ENCODE assay signal across 9 mouse cellular contexts in genomic region chr11:106669873-106670173, GRCm38 (mm10). TPM values are rescaled to one million over a fixed set of nuclear protein-coding genes. Genes with fewer than 3 reads are reported as not detected.
DNase-seq lines count a peak whose midpoint lies in the region; ATAC-seq and TF ChIP-seq lines count a peak whose summit lies in the region.
"Had no signal": no experiment of that assay in that cellular context is flagged by ENCODE, and none has a peak within 500 bp of the region (broad histone marks: within the 10 kb centered on the region; RNA-seq: fewer than 3 reads in every experiment).

No protein-coding gene starts in this region.

- no peak for TF ChIP-seq CTCF in hindbrain, postnatal 0 days (IDR thresholded peaks at IDR 0.05; ENCODE audit: low read depth)
- TF ChIP-seq CTCF in brain, embryonic 14.5 days (IDR thresholded peaks at IDR 0.05; ENCODE audit: borderline replicate concordance, extremely low read depth, insufficient read depth, insufficient read length) = no peak

- peaks cover 6% of the 10 kb centered on the region for H3K4me1 ChIP-seq in hindbrain, embryonic 16.5 days (ENCODE audit: control insufficient read depth, insufficient read depth, low read depth, low read length)
- peaks cover 13% of the 10 kb centered on the region; the same call in 1 of the 2 replicates for H3K4me1 ChIP-seq in hindbrain, postnatal 0 days (ENCODE audit: insufficient read depth, low read length)

- 29% methylated on average over 6 of the region's 9 CpGs for WGBS in hindbrain, embryonic 16.5 days
- 40% methylated on average over 6 of the region's 9 CpGs for WGBS in hindbrain, postnatal 0 days

- no peak for TF ChIP-seq POLR2A in brain, embryonic 14.5 days (IDR thresholded peaks at IDR 0.05; ENCODE audit: borderline replicate concordance, extremely low read depth, insufficient read depth, insufficient read length, poor library complexity, severe bottlenecking)

- DNase-seq in hindbrain, postnatal 0 days (ENCODE audit: low spot score) = no peak
- peak; percentile 50 for DNase-seq in brain, embryonic 14.5 days (ENCODE audit: low read depth)
- DNase-seq in lung, adult 18-20 months = peak; percentile 64 to 69
- peak; percentile 80 for DNase-seq in thymus, postnatal 0 days (ENCODE audit: low spot score)
- no peak for DNase-seq in urinary bladder, postnatal 4 days (ENCODE audit: low spot score in 2 of 2)
- no peak for DNase-seq in ovary, postnatal 36 days (ENCODE audit: low spot score)
- no peak for DNase-seq in layer of hippocampus, postnatal 25 days (ENCODE audit: extremely low spot score in 1 of 2, low spot score in 1 of 2)
- DNase-seq: gastrocnemius, postnatal 10 days had no signal

- no peak overlapping the region for H3K4me2 ChIP-seq in hindbrain, embryonic 16.5 days (ENCODE audit: low read length)
- H3K4me2 ChIP-seq in hindbrain, postnatal 0 days (ENCODE audit: low read depth, low read length) = no peak overlapping the region

- ATAC-seq in hindbrain, embryonic 16.5 days = no peak
- ATAC-seq in hindbrain, postnatal 0 days = no peak

- H3K9me3 ChIP-seq in hindbrain, embryonic 16.5 days (ENCODE audit: control insufficient read depth, low read length) = no peaks in the 10 kb centered on the region
- H3K9me3 ChIP-seq in hindbrain, postnatal 0 days (ENCODE audit: low read length) = no peaks in the 10 kb centered on the region

- no peak overlapping the region; the same call in 1 of the 2 replicates for H3K27ac ChIP-seq in hindbrain, embryonic 16.5 days (ENCODE audit: low read depth, low read length)
- no peak overlapping the region for H3K27ac ChIP-seq in hindbrain, postnatal 0 days

- H3K27me3 ChIP-seq in hindbrain, embryonic 16.5 days (replicated peaks; ENCODE audit: control insufficient read depth, insufficient read depth, low read length) = no peaks in the 10 kb centered on the region
- H3K27me3 ChIP-seq in hindbrain, postnatal 0 days (ENCODE audit: insufficient read depth, low read length) = no peaks in the 10 kb centered on the region

- no peak overlapping the region for H3K4me3 ChIP-seq in hindbrain, embryonic 16.5 days (ENCODE audit: low read length)
- H3K4me3 ChIP-seq in hindbrain, postnatal 0 days (ENCODE audit: low read length) = no peak overlapping the region

- H3K9ac ChIP-seq in hindbrain, embryonic 16.5 days (ENCODE audit: low read depth, low read length) = 0 out of 2 replicates have a peak overlapping the region, but pooled peaks have one; percentile 37
- H3K9ac ChIP-seq in hindbrain, postnatal 0 days (replicated peaks; ENCODE audit: low read length) = no peak overlapping the region

- no peaks in the 10 kb centered on the region for H3K36me3 ChIP-seq in hindbrain, embryonic 16.5 days (ENCODE audit: control insufficient read depth, insufficient read depth, low read length)
- no peaks in the 10 kb centered on the region for H3K36me3 ChIP-seq in hindbrain, postnatal 0 days (ENCODE audit: insufficient read depth, low read length)

RNA-seq across cellular contexts. Expression of gene Tex2, which starts 56.6 kb away (rescaled TPM):
- polyA plus RNA-seq in hindbrain, embryonic 16.5 days (2015; fragmentation: Nextera tagmentation; extraction: Ambion mirVana) = 29.5 and 38.4 TPM in 2 replicates
- total RNA-seq in hindbrain, postnatal 0 days (2014; rRNA removed) = 46.2 and 60.5 TPM in 2 replicates
- polyA plus RNA-seq in hindbrain, postnatal 0 days (2015; fragmentation: Nextera tagmentation; extraction: Ambion mirVana) = 30.0 and 30.8 TPM in 2 replicates
- polyA plus RNA-seq in brain, embryonic 14.5 days (2012; rRNA removed) = 18.8 and 34.6 TPM in 2 replicates
- polyA plus RNA-seq in thymus, postnatal 0 days (2015; fragmentation: Nextera tagmentation; extraction: Ambion mirVana) = 7.0 and 7.2 TPM in 2 replicates
- 100 to 1,000 TPM; 129 to 144 TPM for total RNA-seq in layer of hippocampus, postnatal 25 days (2021)

Comparison
In these comparisons a context has a peak if more than half of its experiments do, and no peak if none do; other contexts are left out.
1. DNase-seq: peak in brain, embryonic 14.5 days (single experiment), lung, adult 18-20 months (2 of 2) and thymus, postnatal 0 days (single experiment); none in hindbrain, postnatal 0 days (single experiment), urinary bladder, postnatal 4 days (0 of 2), ovary, postnatal 36 days (single experiment) and layer of hippocampus, postnatal 25 days (0 of 2).